Comparison of ENCODE assay signal across 15 mouse cellular contexts in the genomic region with DNA sequence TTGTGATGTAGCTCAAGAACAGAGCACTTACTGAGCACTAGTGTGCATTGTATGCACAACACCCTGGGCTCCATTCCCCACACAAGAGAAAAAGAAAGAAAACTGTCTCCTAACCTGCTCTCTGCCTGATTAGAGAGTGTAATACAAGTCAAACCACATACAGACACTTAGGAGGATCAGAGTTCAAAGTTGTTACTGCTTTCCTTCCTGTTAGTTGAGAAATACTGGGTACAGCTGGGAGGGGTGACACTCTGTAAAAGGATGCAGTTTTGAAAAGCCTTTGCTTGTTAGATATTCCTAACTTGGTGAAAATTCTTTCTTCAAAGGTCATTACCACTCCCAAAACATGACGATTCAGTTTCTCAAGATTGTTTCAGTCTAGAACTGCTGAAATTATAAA. TPM values are rescaled to one million over a fixed set of nuclear protein-coding genes. Genes with fewer than 3 reads are reported as not detected.
DNase-seq lines count a peak whose midpoint lies in the region; ATAC-seq and TF ChIP-seq lines count a peak whose summit lies in the region.
"Had no signal": no experiment of that assay in that cellular context is flagged by ENCODE, and none has a peak within 500 bp of the region (broad histone marks: within the 10 kb centered on the region; RNA-seq: fewer than 3 reads in every experiment).

No protein-coding gene starts in this region.

- H3K9ac ChIP-seq in limb, embryonic 15.5 days, result no peak overlapping the region
- H3K9ac ChIP-seq in intestine, embryonic 16.5 days (ENCODE audit: low read depth, low read length), result 0 out of 2 replicates have a peak overlapping the region, but pooled peaks have one; percentile 29
- no peak overlapping the region for H3K9ac ChIP-seq in midbrain, embryonic 16.5 days (ENCODE audit: low read depth, low read length)
- H3K9ac ChIP-seq: lung, embryonic 14.5 days had no signal

- no peak for DNase-seq in limb, embryonic 10.5 days (ENCODE audit: low spot score)
- DNase-seq in right cerebral cortex, postnatal 36 days (ENCODE audit: low spot score in 2 of 2), result no peak
- DNase-seq in layer of hippocampus, adult 11-12 months (ENCODE audit: low spot score), result no peak
- DNase-seq: cerebellum, adult 8-10 months; gastrocnemius, postnatal 25 days; lung, embryonic 14.5 days; right cerebral cortex, postnatal 25 days; thymus, adult 18-20 months had no signal

- no peaks in the 10 kb centered on the region for H3K36me3 ChIP-seq in limb, embryonic 15.5 days
- no peaks in the 10 kb centered on the region for H3K36me3 ChIP-seq in limb, embryonic 10.5 days
- H3K36me3 ChIP-seq in intestine, embryonic 16.5 days (ENCODE audit: control insufficient read depth, insufficient read depth, low read length), result no peaks in the 10 kb centered on the region
- H3K36me3 ChIP-seq in midbrain, embryonic 16.5 days (ENCODE audit: control insufficient read depth, insufficient read depth, low read length), result no peaks in the 10 kb centered on the region
- H3K36me3 ChIP-seq: G1E; midbrain, embryonic 15.5 days had no signal

- H3K9me3 ChIP-seq in limb, embryonic 15.5 days, result no peaks in the 10 kb centered on the region
- no peaks in the 10 kb centered on the region for H3K9me3 ChIP-seq in limb, embryonic 10.5 days (replicated peaks)
- no peaks in the 10 kb centered on the region for H3K9me3 ChIP-seq in intestine, embryonic 16.5 days (ENCODE audit: control insufficient read depth, low read length)
- H3K9me3 ChIP-seq in midbrain, embryonic 16.5 days (replicated peaks; ENCODE audit: control insufficient read depth, low read length, poor library complexity, severe bottlenecking), result no peaks in the 10 kb centered on the region
- H3K9me3 ChIP-seq: G1E; midbrain, embryonic 15.5 days had no signal

- H3K4me3 ChIP-seq in limb, embryonic 15.5 days, result no peak overlapping the region
- H3K4me3 ChIP-seq in limb, embryonic 10.5 days, result no peak overlapping the region
- no peak overlapping the region for H3K4me3 ChIP-seq in bone marrow, adult 2 months (replicated peaks; ENCODE audit: control insufficient read depth, low read depth, low read length)
- no peak overlapping the region for H3K4me3 ChIP-seq in intestine, embryonic 16.5 days (ENCODE audit: low read length)
- no peak overlapping the region for H3K4me3 ChIP-seq in midbrain, embryonic 16.5 days (ENCODE audit: low read depth, low read length)

- no peak for TF ChIP-seq CTCF in bone marrow, adult 2 months (IDR thresholded peaks at IDR 0.05; ENCODE audit: control insufficient read depth, insufficient read depth, low read length)

- 0 out of 2 replicates have a peak overlapping the region, but pooled peaks have one; percentile 40 for H3K27ac ChIP-seq in limb, embryonic 15.5 days
- no peak overlapping the region for H3K27ac ChIP-seq in limb, embryonic 10.5 days
- H3K27ac ChIP-seq in bone marrow, adult 2 months (ENCODE audit: control insufficient read depth, insufficient read depth, low read depth, low read length, poor library complexity), result peak overlapping the region; percentile 84
- peak overlapping the region; percentile 93 for H3K27ac ChIP-seq in intestine, embryonic 16.5 days (ENCODE audit: low read length)
- H3K27ac ChIP-seq in midbrain, embryonic 16.5 days (ENCODE audit: low read length), result no peak overlapping the region
- H3K27ac ChIP-seq: midbrain, embryonic 15.5 days had no signal

- 51% methylated on average over 1 of the region's 1 CpGs for WGBS in limb, embryonic 15.5 days
- WGBS in limb, embryonic 10.5 days, result 74% methylated on average over 1 of the region's 1 CpGs
- 33% methylated on average over 1 of the region's 1 CpGs for WGBS in bone marrow, adult 2 months
- 54% methylated on average over 1 of the region's 1 CpGs for WGBS in intestine, embryonic 16.5 days
- WGBS in midbrain, embryonic 16.5 days, result 70% methylated on average over 1 of the region's 1 CpGs

- H3K4me1 ChIP-seq in limb, embryonic 15.5 days, result no peaks in the 10 kb centered on the region
- 0 out of 2 replicates have a peak, but pooled peaks cover 3% of the 10 kb centered on the region for H3K4me1 ChIP-seq in limb, embryonic 10.5 days
- H3K4me1 ChIP-seq in bone marrow, adult 2 months (ENCODE audit: control insufficient read depth, insufficient read depth, low read length), result peaks cover 2% of the 10 kb centered on the region; the same call in 1 of the 2 replicates
- no peaks in the 10 kb centered on the region for H3K4me1 ChIP-seq in intestine, embryonic 16.5 days (ENCODE audit: control insufficient read depth, insufficient read depth, low read length)
- peaks cover 3% of the 10 kb centered on the region for H3K4me1 ChIP-seq in midbrain, embryonic 16.5 days (ENCODE audit: control insufficient read depth, insufficient read depth, low read length)

- no peaks in the 10 kb centered on the region for H3K27me3 ChIP-seq in limb, embryonic 15.5 days
- no peaks in the 10 kb centered on the region for H3K27me3 ChIP-seq in limb, embryonic 10.5 days (ENCODE audit: low read depth, poor library complexity, severe bottlenecking)
- no peaks in the 10 kb centered on the region for H3K27me3 ChIP-seq in intestine, embryonic 16.5 days (replicated peaks; ENCODE audit: control insufficient read depth, insufficient read depth, low read length)
- no peaks in the 10 kb centered on the region for H3K27me3 ChIP-seq in midbrain, embryonic 16.5 days (ENCODE audit: control insufficient read depth, insufficient read depth, low read depth, low read length)
- H3K27me3 ChIP-seq: midbrain, embryonic 15.5 days had no signal

- no peak overlapping the region for H3K4me2 ChIP-seq in limb, embryonic 15.5 days
- peak overlapping the region; percentile 35 for H3K4me2 ChIP-seq in intestine, embryonic 16.5 days (ENCODE audit: low read depth, low read length)
- H3K4me2 ChIP-seq in midbrain, embryonic 16.5 days (ENCODE audit: low read length), result no peak overlapping the region

- no peak for TF ChIP-seq POLR2A in bone marrow, adult 2 months (IDR thresholded peaks at IDR 0.05; ENCODE audit: borderline replicate concordance, control insufficient read depth, low read depth, low read length)

- no peak for ATAC-seq in limb, embryonic 15.5 days (ENCODE audit: insufficient number of reproducible peaks, low FRiP score, low TSS enrichment, low read depth)
- peak; percentile 51 for ATAC-seq in intestine, embryonic 16.5 days
- 0 out of 2 replicates have a peak, but pooled peaks have one; percentile 15 for ATAC-seq in megakaryocyte progenitor cell, adult 5-6 weeks (replicated peaks; ENCODE audit: poor library complexity)
- no peak for ATAC-seq in midbrain, embryonic 16.5 days

RNA-seq across cellular contexts. Expression of a gene that starts 17.4 kb away (rescaled TPM):
- 95.4 and 106 TPM in 2 replicates for polyA plus RNA-seq in limb, embryonic 15.5 days (2015; fragmentation: Nextera tagmentation; extraction: Ambion mirVana)
- 81.9 and 92.3 TPM in 2 replicates for polyA plus RNA-seq in limb, embryonic 10.5 days (2016; fragmentation: Nextera tagmentation; extraction: Ambion mirVana)
- 24.9 and 34.8 TPM in 2 replicates for polyA plus RNA-seq in bone marrow, adult 2 months (2011; ENCODE audit: insufficient read depth, insufficient read length, low replicate concordance, missing spikeins)
- 85.7 and 89.7 TPM in 2 replicates for polyA plus RNA-seq in intestine, embryonic 16.5 days (2015; fragmentation: Nextera tagmentation; extraction: Ambion mirVana)
- 74.1 and 84.7 TPM in 2 replicates for total RNA-seq in megakaryocyte progenitor cell, adult 5-6 weeks (2015)
- 61.0 and 61.8 TPM in 2 replicates for total RNA-seq in megakaryocyte progenitor cell, adult 5-6 weeks (2017)
- 286 and 294 TPM in 2 replicates for polyA plus RNA-seq in midbrain, embryonic 16.5 days (2015; fragmentation: Nextera tagmentation; extraction: Ambion mirVana)

RNA-seq across cellular contexts. Expression of a gene that starts 18.3 kb away (rescaled TPM):
- 72.9 and 73.5 TPM in 2 replicates for polyA plus RNA-seq in limb, embryonic 15.5 days (2015; fragmentation: Nextera tagmentation; extraction: Ambion mirVana)
- polyA plus RNA-seq in limb, embryonic 10.5 days (2016; fragmentation: Nextera tagmentation; extraction: Ambion mirVana), result 57.3 and 59.5 TPM in 2 replicates
- 23.2 and 37.9 TPM in 2 replicates for polyA plus RNA-seq in bone marrow, adult 2 months (2011; ENCODE audit: insufficient read depth, insufficient read length, low replicate concordance, missing spikeins)
- polyA plus RNA-seq in intestine, embryonic 16.5 days (2015; fragmentation: Nextera tagmentation; extraction: Ambion mirVana), result 85.9 and 89.2 TPM in 2 replicates
- 60.1 and 76.3 TPM in 2 replicates for total RNA-seq in megakaryocyte progenitor cell, adult 5-6 weeks (2015)
- total RNA-seq in megakaryocyte progenitor cell, adult 5-6 weeks (2017), result 91.0 and 99.4 TPM in 2 replicates
- polyA plus RNA-seq in midbrain, embryonic 16.5 days (2015; fragmentation: Nextera tagmentation; extraction: Ambion mirVana), result 89.4 and 94.0 TPM in 2 replicates

RNA-seq across cellular contexts. Expression of a gene that starts 52.9 kb away (rescaled TPM):
- 20.9 and 24.6 TPM in 2 replicates for polyA plus RNA-seq in limb, embryonic 15.5 days (2015; fragmentation: Nextera tagmentation; extraction: Ambion mirVana)
- polyA plus RNA-seq in limb, embryonic 10.5 days (2016; fragmentation: Nextera tagmentation; extraction: Ambion mirVana), result 19.3 and 21.3 TPM in 2 replicates
- 3.5 and 7.4 TPM in 2 replicates for polyA plus RNA-seq in bone marrow, adult 2 months (2011; ENCODE audit: insufficient read depth, insufficient read length, low replicate concordance, missing spikeins)
- 59.2 and 59.3 TPM in 2 replicates for polyA plus RNA-seq in intestine, embryonic 16.5 days (2015; fragmentation: Nextera tagmentation; extraction: Ambion mirVana)
- 10.7 and 21.3 TPM in 2 replicates for total RNA-seq in megakaryocyte progenitor cell, adult 5-6 weeks (2015)
- 11.6 and 13.0 TPM in 2 replicates for total RNA-seq in megakaryocyte progenitor cell, adult 5-6 weeks (2017)
- 15.7 and 17.2 TPM in 2 replicates for polyA plus RNA-seq in midbrain, embryonic 16.5 days (2015; fragmentation: Nextera tagmentation; extraction: Ambion mirVana)

Comparison
In these comparisons a context has a peak if more than half of its experiments do, and no peak if none do; other contexts are left out.
1. H3K27ac ChIP-seq: peak in limb, embryonic 15.5 days (single experiment), bone marrow, adult 2 months (single experiment) and intestine, embryonic 16.5 days (single experiment); none in limb, embryonic 10.5 days (single experiment) and midbrain, embryonic 16.5 days (single experiment).
2. ATAC-seq: peak in intestine, embryonic 16.5 days (single experiment) and megakaryocyte progenitor cell, adult 5-6 weeks (single experiment); none in limb, embryonic 15.5 days (single experiment) and midbrain, embryonic 16.5 days (single experiment).